Mouse (Mus musculus) R1 (cell line): ENCODE results near the gene Filip1l.
A peak's percentile ranks its signal among the peaks of the same experiment; 100 is the strongest.

ENCODE experiments used
- DNase-seq: peaks from one replicate; pipeline ENCODE4 v3.0.0-alpha.2; 2018; ENCODE audit warnings: low read depth, low spot score

The Filip1l gene

DNA sequence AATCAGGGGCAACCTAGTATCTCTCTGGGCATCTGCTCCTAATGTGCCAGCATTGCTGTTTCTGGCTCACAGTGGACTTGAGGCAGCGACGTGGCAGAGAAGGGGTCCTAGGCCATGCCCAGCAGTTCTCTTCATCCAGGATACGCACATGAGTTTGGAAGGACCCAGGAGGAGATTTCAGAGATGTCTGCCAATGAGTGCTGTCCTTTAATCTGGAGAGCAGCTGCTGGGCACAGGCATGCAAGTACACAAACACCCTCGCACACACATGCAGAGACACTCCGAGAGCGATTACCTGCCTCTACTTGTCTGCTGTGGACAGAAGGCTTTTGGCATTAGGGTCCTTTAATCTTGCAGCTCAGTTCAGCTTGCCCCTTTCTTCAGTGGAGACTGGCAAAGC is at the start of gene Filip1l:
TSS of gene Filip1l (plus strand) at position 343 of the 400 bp plus-strand sequence.
- DNase-seq, result no peak

DNA sequence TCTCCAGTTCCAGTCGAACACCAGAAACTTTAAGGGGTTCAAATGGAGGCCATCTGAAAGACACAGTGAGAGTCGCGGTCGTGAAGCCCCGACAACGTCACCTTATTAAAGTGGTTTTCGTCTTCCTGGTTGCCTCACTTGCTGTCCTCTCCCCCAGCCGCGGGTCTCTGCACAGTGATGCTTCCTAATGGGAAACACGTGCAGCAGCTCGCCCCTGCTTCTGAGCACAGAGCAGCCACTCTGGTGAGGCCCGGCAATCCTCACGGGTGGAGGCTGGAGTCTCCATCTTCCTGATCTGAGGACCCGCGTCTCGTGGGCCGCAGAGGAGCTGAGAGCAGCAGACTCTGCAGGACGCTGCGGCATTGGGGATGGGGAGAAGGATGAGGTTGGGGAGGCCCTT is 49.2 kb upstream of the Filip1l start:
- no peak for DNase-seq

DNA sequence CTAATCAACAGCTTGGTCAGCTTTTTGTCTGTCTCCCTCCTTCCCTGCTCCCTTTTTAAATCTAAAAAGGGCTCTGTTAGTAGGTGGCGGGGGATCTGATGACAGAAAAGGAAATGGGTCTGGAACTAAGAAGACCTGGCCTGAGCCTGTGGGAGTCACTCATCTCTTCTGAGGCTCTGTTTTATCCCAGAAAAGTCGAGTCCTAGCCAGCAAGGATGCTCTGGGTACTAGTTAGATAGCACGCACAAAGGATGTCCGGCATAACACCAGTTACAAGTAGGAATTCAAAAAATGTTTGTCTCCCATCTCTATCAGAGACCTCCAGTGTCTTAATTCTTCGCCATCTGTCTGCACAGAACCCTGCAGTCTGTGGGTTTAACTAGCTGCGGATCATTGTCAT is 47.4 kb upstream of the Filip1l start:
- DNase-seq, result no peak

DNA sequence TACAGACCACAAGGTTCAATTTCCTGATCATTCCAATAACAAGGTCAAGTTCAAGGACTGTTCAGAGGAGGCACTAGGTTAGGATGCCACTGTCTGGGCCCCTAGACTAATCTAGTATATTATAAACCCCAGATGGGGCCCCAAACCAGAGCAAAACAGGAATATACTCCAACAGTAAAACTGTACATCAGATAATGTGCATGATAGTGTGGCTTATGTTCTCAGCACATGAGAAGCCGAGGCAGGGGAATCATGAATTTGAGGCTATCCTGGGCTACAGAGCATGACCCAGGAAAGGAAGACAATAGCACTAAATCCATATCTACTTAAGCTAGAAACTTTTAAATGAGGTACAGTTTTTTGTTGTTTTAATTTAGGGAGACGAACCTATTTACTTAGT is 40.8 kb upstream of the Filip1l start:
- DNase-seq, result no peak

DNA sequence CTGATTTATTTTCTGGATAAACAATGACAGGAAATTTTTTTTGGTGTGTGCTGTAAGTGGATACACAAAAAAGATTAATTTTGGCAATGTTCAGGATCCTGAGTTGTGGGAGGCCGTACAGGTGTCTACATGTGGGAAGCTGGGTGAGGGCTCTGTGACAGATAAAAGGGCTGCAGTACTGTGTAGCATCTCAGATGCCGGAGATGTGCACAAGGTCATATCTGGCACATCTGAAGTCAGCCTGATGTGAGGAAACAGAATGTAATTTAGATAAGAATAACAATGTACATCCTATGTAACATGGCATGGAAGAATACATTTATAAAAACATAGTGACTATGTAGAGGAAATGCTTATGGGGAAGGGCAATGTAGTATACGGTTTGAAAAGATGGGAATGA is 39.4 kb upstream of the Filip1l start:
- DNase-seq, result no peak

DNA sequence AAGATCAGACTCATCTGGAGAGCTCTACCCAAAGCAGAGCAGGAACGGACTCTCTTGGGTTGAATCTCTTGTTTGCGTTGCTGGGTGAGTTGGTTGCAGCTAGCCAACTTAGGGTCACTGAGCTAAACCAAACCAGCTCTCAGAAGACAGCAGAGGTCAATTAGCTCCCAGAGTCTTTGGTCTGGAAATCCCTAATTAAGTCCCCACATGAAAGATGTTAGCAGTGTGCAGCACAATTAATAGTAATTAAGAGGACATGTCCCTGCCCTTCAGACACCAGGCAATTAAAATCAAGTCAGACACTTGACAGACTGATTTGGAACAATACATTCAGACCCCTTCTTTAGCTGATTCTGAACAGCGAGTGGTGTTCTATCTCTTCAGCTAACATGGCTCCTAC is 38.7 kb upstream of the Filip1l start:
- no peak for DNase-seq

DNA sequence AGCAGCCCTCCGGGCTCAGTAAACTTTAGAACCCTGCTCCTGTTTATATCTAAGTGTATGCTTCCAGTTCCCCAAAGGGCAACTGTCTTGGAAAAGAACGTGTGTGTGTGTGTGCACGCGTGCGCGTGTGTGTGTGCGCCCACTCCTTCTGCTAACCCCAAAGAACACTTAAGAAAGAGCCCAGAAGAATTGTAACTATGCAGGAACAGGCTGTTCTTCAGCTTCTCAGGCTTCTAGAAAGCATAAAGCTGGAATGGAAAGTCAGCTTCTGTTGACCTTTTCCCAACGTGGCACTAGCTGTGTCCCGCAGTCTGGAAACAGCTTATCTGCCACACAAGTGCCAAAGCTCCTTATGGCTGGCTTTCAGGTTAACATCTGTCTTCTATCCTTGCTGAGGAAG is 37.9 kb upstream of the Filip1l start:
- DNase-seq, result no peak

DNA sequence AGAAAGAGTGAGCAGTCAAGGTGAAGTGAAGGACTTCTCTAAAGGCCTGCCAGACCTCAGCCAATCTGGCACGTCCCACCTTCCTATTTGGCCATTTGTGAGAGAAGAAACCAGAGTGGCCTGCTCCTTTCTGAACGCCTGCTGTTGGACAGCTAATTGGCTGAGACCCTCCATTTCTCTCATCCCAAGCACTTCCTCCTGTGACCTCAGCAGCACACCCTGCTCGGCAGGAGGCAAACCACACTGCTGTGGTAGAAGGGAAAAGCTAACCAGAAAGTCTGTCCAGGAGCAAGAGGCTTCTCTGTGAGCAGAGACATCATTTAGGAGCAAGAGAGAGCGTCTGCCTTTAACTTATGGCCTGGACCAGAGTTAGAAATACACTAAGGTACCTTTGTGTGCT is 35.8 kb upstream of the Filip1l start:
- no peak for DNase-seq

DNA sequence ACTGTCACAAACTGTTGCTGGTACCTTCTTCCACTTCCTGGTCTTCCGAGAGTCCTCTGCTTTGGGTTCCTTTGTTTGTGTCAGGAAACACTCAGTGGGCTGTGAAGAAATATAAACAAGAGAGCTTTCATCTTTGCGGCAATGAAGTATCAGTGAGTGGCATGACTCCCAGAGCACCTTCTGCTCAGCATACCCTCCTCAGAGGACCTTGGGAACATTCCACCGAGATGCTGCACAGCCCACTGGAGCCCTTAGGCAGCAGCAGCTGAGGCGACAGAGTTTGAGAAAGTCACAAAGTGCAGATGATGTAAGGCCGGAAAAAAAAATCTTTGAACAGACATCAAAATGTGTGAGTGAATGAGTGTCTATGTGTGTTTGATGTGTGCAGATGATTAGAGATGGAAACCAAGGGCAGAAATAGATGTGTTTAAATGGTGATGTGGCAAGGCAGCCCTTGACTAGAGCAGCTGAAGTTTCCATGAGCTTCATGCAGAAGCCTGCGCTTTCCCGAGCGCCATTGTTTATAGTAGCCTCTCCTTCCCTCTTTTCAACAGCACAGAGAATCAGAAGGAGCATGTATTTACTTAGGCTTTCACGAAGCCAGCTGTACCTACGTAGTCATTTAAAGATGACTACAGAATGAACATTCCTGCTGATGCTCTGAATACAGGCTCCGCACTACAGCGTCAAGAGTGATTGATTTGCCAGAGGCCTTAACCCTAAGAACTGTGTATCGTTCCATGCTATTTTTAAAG is 34.8 kb upstream of the Filip1l start:
- DNase-seq, result no peak

DNA sequence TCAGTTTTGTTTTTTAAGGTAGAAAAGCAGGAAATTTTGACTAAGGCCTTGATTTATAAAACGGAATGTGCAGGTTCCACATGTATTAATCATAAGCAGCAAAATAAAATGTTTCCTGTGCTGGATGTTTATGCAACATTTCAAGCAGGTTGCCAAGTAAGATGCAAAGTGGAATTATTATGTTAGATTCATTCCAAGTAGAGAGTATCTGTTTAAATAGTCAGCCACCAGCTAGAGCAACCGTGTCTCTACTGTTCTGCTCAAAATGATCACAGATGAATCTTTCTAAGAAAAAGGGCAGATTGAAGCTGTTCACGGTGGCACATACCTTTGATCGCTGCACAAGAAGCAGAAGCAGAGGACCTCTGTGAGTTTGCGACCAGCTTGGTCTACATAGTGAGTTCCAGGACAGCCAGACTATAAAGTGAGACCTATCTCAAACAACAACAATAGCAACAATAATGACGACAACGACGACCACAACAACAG is 34.2 kb upstream of the Filip1l start:
- DNase-seq, result no peak

DNA sequence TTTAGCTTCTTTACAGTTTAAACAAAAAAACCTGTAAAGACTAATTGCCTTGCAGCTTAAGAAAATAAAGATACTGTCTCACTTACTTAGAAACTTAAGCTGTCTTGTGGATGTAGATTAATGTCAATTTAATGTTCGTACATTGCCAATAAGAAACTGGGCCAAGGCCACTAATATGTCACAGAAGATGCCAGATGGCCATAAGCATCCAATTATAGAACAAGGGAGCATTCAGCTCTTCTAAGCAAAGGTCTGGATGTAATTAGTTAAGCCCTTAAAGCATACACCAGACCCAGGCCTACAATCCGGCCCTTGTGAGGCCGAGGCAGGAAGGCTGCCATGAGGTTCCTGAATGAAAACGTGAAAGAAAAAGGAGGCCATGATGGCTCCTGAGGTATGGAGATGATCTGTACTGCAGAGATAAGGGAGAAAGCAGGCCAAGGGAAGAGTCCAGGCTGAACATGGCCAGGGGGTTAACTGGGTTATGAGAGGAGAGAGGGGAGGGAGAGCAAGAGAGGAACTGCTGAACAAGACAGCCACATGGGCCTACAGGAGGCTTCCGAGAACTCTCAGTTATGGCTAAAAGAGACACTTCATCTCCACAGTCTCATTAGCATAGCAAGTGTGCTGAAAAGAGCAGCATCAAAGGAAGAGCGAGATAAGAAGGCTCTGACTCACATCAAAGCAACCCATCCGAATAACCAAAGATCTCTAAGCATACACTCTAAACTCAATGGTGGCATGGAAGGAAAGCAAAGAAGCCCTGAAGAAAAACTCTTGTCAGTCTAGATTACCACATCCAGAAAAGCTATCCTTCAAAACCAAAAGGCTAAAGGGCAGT is 33.4 kb upstream of the Filip1l start:
- no peak for DNase-seq

DNA sequence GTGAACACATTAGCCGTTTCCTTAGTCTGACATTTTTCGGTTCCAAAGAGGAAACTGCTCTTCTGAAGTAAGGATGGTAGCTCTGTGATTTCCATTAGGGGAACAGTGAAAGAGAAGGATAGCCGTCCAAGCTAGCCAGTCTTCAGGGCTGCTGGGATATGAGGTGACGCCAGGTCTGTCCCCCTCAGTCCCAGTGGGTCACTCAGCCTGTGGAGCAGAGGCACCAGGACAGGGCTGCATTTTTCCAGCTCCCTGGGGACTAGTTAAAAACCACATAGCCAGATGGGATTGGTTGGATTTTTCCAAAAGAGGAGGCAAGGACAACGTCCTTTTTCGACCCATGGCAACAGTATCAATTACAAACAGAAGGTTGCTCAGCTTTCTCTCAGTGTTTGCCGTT is 25.9 kb upstream of the Filip1l start:
- no peak for DNase-seq

DNA sequence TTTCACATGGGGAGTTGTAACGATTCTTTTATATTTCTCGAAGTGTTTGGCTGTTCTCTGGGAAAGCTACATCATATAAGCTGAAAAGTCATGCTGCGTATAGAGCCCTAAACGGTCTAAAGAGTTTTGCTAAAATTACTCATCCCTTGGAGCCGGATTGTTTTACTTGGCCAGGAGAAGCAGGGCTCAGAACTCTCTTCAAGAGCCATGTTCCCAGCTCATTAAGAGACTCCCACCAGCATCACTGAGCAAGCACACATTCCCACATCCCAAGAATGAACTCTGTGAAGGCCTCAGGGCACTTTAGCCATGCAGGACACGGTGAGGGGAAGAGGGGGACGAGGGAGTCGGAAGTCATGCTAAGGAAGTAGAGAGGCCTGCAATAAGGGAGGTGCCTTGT is 23.9 kb upstream of the Filip1l start:
- DNase-seq, result no peak

DNA sequence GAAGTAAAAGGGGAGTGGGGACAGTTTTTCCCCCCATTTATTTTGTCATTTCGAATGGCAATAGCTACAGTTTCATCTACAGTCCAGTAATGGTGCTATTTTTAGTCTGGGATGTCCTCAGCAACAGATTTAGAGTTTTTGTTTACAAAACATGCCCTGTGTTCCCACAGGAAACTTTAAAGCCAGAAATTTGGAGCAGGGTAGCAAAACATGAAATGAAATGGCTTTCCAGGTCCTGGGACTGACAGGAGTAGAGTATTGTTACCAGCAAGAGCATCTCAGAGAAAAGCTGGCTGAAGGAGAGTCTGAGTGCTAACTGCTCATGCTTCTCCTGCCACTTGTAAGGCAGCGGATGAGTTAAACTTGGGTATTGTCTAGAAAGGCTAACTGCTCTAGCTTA is 22.8 kb upstream of the Filip1l start:
- no peak for DNase-seq

DNA sequence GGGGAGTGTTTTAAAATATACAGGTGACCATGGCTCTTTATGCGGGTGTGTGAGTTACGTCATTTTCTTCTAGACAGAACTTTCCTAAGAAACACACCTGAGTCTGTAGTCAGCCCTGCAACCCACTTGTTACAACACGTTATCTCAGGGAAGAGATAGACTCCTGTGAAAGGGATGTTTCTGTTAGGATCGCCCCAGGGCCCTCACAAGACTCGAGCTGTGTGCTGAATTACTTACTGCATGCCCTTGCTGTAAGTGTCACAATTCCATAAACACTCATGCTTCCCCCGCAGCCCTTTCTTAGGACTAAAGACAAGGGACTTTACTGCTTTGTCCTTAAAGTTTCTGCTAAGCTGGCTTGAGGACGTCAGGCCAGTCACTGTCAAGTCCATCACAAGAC is 20.6 kb upstream of the Filip1l start:
- DNase-seq, result no peak

DNA sequence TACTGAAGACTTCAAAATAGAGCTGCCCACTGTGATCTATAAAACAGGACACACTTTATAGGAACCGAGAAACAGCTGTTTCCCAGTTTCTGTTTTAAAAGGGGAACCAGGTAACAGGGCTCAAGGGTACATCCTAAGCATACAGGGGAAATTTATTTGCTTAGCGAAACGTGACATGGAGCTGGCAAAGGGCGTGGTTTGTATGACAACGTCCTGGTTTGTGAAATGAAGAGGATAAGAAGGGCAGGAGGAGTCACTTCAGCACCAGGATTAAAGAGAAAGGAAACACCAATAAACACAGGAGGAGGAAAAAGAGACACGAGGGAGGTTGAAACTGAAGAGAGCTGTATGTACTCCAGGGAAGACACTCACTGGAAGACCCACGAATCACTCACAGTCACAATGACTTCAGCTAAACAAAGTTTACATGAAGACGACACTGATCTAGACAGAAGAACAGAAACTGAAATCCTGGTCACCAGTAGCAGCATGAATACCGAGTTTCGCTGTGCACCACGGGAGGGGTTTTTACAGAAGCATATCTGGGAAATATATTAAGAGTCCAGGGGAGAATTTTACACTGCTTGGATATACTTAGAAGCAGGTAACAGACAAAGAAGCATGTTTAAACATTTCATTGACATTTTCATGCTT is 16.0 kb upstream of the Filip1l start:
- no peak for DNase-seq

DNA sequence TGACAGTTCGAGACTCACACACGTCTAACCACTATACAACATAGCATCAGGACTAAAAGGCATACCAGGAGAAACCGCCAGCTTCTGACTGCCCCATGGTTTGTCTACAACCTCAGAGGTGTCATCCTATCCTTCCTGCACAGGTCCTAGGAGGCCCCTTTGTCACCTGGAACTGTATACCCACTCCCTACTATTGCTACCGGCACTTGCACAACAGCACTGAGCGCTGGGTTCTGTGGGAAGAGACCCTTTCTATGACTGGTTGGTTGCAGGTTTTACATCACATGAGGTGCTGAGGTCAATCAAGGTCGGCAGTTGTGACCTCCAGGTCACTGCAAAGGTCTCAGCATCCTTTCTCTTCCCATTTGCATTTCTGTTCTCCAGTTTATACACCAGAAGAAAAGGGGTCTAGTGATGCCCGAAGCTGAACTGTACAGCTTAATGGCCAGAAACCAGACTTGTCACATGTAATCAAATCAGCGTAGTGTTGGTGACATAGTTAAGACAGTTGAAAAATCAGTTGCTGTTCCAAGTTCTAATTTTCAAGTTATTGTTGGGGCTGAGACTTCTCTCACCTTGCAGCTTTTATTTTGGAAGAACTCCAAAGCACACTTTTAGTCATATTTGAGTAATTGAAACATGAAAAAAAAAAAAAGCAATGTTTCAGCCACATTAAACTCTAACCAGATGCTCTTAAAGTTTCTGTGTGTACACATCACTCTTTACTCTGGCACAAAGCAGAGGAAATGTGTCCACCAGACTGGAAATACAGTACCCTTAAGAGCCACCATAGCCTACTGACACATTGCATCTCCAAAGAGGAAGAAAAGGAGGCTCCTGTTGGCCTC is 12.9 kb upstream of the Filip1l start:
- DNase-seq, result no peak

DNA sequence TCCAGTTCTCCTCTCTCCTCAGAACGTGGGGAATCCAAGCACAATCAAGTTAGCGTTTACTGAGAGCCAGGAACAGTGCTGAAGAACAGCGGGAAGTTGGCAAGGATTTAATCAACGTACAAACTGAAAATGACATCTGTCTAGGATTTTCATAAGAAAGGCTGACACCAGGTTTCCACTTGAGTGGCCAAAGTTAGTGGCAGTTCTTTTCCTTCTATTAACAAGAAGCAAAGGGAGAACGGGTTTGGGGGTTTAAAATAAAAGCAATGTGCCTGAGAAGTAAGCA is 12.3 kb upstream of the Filip1l start:
- peak; percentile 7 for DNase-seq

DNA sequence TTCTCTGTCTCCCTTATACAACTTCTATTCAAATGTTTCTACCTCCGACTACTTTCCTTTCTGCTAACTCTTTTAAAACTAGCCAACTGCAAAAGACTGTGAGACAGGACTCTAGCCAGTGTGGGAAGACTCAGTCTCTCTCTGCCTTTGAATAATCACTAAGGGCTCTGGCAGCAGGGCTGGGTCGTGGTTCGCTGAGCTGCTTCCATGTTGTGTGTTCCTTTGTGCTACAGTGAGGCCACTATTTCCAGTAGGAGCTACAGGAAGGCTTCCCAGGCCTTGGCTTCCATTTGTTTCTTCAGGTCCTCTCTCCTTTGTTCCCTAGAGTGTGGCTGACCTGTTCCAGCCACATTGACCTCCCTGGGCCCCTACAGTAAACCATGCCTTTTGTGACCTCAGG is 6.6 kb upstream of the Filip1l start:
- no peak for DNase-seq

DNA sequence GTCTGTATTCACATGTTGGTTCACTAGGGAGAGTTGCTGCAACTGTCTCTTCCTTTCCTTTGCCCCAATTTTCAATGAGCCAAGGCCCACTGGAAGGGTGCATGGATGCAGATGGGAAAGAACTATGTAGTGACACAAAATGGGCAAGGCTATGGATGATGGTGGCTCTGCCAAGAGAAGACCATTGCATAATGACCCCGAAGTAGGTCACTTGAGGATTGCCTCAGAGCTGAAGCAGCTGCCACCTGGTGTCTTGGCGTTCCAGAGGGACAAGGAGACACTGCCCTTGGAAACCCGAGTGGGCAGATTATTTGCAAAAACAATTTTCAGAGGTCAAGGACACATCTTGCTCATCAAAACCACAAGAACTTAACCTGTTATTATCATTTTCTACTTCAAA is 3.9 kb upstream of the Filip1l start:
- DNase-seq, result no peak

DNA sequence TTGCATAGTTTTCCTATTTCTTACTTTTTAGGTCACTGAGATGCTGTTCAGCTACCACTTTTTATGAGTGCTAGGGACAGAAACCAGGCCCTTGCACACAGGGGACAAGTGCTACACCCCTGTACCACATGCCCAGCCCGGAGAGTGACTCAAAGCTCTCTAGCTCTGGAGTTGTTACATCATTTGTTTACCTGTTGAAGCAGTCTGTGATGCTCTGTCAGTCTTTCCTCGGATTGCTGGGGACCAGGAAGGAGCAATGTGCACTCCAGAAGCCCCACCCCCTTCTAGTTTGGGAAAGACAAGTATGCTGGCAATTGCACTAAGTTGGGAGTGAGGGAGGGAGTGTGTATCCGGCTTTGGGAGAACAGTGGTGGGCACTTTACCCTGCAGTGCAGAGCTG is 3.2 kb upstream of the Filip1l start:
- no peak for DNase-seq
